Mouse (Mus musculus) cerebellum, postnatal 14 days (tissue): ENCODE results near the gene Olfr1230.

Source experiments
- DNase-seq, 2 experiments: peaks; one replicate each; pipeline ENCODE4 v3.0.0; 2021; ENCODE audit warnings: mixed read lengths in 2 of 2

The Olfr1230 gene

GRCm38 (mm10) chr2:89297168-89297567, at the start of gene Olfr1230:
Olfr1230 (minus strand) TSS chr2:89297268.
- no peak for DNase-seq

GRCm38 (mm10) chr2:89342298-89342697, 45.2 kb upstream of the Olfr1230 start, which contains the start of gene Olfr1233:
Olfr1233 (minus strand) TSS chr2:89342398.
- DNase-seq = no peak

GRCm38 (mm10) chr2:89329575-89329974, 32.5 kb upstream of the Olfr1230 start, which contains the start of gene Olfr1232:
Olfr1232 (minus strand) TSS chr2:89329675.
- no peak for DNase-seq

- DNase-seq = no peak
These were observed 9.9 kb upstream of the Olfr1230 start, which contains the start of gene Olfr1231 for GRCm38 (mm10) chr2:89306974-89307373. Olfr1231 (minus strand) TSS chr2:89307074.

- DNase-seq = no peak
These were observed 9.2 kb downstream of the Olfr1230 start, which contains the start of gene Olfr1229 for GRCm38 (mm10) chr2:89287914-89288313. Olfr1229 (minus strand) TSS chr2:89288014.

- no peak for DNase-seq
These were observed 43.1 kb downstream of the Olfr1230 start, which contains the start of gene Olfr1228 for GRCm38 (mm10) chr2:89253962-89254361. Olfr1228 (minus strand) TSS chr2:89254062.
